Mouse (Mus musculus) megakaryocyte, embryonic 14.5 days (primary cell): ENCODE results near the gene Shroom4.

Source experiments
- FLI1 ChIP-seq: IDR thresholded peaks from 2 replicates; pipeline ENCODE4 v1.6.1; 2012; ENCODE audit warnings: low read length, inconsistent platforms, mixed read lengths
- GATA1 ChIP-seq: IDR thresholded peaks from 3 replicates; pipeline ENCODE4 v1.6.1; 2012; ENCODE audit warnings: mixed read lengths, low read length, inconsistent platforms, borderline replicate concordance

- TF ChIP-seq GATA1 (no peak), FLI1 (no peak)
These were observed 181.5 kb downstream of the Shroom4 start for GRCm38 (mm10) chrX:6581181-6581580.
